Mouse (Mus musculus): ENCODE data around the gene Chil1.
A peak's percentile ranks its signal among the peaks of the same experiment; 100 is the strongest.

Gene Chil1

DNA sequence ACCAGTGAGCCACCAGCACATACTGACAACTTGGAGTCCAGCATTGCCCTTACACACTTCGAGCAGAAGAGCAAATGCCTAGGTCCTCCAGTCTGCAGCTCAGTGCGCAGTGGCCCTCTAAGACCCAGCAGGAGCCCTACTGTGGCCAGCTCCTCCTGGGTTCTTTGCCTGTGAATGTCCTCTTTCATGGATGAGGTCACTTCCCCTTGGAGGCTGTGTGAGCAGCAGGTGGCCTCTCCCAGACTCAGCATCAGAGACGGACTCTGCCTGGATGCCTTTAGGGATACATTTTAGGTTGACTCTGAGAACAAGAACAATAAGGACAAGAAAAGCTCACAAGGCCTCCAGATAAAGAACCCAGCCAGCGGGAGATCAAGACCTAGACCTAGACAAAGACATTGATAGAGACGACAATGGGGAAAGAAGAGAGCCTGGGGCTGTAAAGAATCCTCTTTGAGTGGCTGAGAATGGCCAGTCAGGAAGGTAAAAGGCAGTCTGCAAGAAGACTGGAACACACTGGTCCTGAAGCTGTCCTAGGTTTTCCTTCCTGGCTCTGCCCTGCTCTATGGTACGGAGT lies 28.3 kb downstream of the Chil1 start:
- no peak for DNase-seq

DNA sequence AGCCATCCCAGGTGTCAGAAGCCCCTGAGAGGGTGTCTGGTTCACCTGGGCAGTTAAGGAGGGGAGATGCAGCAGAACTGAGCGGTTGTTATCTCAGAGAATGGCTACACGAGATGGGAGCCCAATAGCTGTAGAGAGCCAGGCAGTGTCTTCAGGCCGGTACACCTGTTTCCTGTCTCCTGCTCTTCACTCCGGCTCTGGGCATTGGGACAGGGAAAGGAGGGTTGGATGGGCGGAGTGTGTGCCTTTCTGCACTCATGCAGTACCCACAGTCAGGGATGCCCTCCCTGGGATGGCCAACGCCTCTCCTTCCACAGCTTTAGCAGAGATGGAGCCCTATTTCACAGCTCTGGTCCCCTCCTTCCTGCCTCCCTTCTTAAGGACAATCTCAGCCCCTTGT lies 29.1 kb downstream of the Chil1 start:
- no peak for DNase-seq

DNA sequence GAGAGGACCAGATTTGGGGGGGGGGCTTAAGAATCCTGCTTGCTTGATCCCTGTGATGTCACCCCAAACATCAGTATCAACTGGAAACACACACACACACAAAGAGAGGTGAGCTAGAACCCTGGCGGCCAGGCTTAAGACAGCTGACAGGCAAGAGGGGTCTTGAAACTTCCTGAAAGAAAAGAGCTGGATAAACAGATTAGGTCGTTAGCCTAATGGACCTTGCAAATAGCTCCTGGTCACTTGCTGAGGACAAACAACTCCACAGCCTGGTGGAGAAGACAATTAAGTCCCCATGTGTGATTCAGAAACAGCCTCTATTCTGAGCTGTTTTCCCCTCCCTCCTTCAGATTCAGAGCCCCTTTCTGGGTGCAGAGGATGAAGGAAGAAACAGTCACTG lies 29.7 kb downstream of the Chil1 start:
- no peak for DNase-seq

DNA sequence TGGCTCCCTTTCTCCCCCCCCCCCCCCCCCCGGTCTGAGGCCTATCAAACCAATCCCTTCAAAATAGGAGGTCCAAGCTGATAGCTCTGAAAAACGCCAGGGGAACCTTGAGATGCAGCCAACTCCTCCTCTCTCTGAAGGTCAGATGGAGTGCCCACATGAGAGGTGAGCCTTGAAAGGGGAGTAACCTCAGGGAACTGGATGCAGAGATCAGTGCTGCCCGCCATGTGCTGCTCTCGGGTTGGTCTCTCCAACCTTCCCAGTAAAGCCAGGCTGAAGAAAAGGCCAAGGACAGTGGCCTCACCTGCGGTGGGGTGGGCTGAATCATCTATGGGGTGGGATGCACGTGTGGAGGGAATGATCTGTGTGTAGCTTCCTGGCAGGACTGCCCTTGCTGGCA lies 30.4 kb downstream of the Chil1 start:
- no peak for DNase-seq

DNA sequence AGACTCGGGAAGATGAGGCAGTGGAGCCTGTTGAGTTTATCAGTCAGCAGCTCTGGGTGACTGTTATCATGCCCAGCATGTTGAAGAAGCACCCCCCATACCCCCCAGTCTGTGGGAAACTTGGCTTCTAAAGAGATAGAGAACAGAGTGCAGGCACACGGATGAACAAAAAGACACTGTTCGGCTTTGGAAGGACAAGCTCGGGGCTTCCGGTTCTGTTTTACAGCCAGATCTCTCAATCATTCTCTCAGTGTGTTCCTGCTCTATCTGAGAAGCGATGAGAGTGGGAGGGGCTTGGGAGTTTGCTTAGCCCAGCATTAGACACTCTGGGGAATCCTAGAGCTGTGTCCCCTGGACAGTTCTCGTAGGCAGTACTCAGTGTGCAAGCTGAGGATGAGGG lies 31.4 kb downstream of the Chil1 start:
- no peak for DNase-seq

DNA sequence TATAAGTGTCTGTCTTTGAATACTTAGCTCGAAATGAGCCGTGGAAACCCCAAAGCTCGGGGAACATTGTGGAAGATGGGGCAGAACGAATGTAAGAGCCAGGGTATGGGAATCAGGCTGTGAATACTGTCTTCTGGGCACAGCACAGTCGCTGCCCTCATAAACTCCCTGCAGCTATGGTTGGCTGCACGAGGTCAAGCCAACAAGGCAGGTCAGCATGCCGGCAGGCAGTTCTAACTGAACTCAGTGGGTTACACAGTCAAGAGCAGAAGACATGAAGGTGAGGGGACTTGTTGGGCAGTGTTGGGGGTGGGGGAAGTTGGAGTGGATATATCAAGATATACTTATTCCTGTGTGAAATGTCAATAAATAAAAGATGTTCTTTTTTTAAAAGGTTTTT lies 33.1 kb downstream of the Chil1 start:
- peak; percentile 38 to 71 for DNase-seq

DNA sequence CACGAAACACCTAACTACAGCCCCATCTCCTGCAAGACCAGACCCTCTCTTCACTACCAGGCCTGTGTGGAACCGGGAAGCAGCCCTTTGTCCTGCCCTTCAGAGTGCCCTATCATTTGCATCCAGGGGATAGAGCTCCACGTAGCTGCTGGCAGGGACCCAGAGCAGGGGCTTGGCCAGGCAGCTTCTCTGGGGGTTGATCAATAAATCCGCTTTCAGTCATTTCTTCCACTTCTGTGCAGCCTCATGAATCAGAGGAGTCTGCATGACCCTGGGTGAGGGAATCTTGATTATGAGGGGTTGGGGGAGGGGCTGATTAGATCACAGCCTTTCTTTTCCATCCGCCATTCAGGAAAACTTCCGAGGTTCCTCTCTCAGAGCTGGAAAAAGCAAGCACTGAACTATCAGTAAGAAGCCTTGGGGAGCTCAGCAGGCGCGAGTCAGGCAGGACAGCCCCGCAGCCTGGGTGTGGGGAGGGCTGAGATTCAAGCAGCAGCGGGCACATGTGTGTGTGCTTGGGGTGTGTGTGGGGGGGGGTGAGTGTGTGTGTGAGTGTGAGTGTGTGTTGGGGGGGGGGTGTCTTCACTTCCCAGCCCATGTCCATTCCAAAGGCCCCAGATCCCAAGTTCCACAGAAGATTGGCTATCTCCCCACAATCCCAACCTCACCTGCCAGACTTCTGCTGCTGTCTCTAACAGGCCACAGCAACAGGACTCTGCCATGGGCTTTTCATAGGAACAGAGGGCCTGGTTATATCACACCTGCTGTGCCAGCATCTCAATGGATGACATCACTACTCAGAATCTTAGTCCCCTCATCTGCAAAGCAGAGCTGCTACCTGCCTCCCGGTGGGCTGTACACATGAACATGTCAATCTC lies 34.0 kb downstream of the Chil1 start:
- DNase-seq: no peak

DNA sequence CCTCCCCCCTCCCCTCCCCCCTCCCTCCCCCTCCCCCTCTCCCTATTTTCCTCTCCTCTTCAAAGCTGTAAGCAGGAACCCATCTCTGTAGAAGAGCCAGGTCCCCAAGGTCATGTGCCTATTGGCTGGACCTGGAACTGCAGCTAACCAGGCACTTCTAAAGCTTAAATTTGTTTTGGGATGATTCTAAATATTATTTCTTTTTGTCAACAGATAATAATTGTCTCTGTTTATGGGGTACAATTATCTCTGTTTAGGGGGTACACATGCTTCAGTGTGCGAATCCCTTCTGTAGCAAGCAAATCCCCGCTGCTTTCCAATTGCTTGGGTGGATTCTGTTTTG lies 34.6 kb downstream of the Chil1 start:
- DNase-seq: no peak

DNA sequence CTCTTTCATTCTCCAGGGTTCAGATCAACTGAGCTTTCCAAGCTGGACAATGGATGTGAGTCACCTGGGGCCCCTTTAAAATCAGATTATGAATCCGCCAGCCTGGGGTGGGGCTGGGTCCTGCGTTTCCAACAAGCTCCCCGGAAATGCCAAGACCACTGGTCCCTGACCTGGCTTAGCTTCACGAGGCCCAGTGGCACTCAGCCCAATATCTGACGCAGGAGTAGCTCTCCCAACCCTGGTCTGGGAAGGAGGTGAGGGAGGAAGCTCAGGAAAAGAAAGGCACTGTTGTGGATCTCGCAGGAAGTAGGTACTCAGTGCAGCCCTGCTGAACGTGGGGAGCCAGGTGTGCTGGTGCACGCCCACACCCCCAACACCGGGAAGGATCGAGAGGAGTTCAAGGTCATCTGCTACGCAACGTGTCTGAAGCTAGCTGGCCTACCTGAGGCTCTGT lies 35.1 kb downstream of the Chil1 start:
- DNase-seq: peak; percentile 57 to 81

DNA sequence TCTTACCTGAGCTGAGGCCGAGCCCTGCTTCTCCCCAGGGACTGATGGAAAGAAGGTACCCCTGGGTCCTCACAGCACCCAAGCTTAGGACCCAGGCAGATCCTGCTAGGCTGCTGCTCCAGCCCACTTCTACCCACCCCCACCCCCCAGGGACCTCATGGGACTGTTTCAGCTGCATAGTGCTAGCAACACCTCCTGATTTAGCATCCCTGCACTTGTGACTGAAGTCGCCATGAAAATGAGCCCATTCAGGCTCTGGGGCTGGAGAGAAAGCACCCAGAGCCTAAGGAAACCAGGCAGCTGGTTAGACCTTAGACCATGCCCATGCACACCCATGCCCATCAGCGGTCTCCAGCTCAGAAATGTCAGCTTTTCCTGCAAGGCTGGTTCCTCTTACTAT lies 36.0 kb downstream of the Chil1 start:
- no peak for DNase-seq

DNA sequence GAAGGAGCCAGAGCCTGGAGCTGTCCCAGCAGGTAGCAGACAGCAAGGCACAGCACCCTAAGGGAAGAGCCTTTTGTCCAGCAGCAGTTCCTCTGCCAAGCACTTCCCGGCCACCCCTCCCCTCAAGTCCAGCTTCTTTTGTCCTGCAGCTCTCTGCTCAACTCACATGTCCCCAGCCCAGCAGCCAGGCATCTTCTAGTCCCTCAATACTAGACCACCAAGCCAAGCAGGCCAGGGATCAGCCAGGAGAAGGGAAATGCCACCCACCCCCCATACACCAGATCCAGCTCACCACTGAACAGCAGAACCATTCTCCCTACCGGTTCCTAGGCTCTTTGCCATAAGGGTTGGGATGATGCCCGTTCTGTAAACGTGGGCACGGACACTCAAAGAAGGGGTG lies 37.6 kb downstream of the Chil1 start:
- no peak for DNase-seq

DNA sequence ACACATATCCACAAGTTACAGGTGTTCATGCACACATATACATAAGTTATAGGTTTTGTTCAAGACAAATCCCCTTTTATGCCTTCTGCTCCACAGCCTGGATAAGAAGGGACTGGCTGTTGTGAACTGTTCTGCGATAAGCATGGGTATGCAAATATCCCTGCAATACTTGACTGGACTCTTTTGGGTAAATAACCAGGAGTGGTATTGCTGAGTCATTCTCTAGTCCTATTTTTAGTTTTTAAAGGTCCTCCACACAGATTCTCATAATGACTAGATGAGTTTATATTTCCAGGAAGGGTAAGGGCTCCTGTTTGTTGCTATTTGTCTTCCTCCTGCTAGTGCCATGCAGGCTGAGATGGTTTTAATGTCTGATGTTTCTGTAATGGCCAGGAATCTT lies 39.2 kb downstream of the Chil1 start:
- no peak for DNase-seq

DNA sequence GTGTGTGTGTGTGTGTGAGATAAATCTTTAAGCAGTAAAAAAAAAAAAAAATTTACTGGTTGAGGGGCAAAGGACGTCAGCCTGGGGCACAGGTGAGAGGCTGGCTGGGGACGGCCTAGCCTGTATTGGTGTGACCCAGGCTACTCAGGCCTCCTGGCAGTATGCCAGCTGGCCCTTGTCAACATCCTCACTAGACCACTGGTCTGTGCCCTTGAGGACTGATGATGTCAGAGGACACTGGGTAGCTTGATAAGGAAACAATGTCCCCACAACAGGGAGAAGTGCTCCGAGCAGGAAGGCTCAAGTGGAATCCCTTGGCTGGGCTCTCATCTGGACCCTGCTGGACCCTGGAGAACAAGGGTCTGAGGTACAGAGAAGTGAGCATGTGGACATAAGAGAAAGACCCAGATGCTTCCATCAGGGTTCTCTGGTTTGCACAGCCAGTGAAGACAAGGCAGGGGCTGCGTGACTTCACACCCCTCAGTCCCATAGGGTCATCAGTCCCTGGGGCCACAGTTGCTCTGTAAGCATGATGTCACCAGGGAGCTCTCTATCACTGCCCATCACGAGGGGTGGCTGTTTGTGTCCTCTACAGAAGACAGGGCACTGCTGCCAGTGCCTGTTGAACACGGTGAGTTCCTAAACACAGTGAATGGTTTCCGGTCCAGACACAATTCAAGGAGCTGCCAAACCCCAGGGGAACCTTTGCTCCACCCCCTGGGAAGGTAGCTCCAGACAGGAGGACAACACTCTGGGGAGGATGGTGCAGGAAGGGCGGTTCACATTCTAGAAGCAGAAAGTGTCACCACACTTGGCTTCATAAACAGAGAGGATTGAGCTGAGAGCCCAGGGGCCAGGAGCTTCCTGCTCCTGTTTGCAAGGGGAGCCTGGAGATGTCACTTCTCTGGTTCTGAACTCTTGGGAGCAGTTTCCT lies 40.4 kb downstream of the Chil1 start:
- DNase-seq: peak; percentile 70 to 90

DNA sequence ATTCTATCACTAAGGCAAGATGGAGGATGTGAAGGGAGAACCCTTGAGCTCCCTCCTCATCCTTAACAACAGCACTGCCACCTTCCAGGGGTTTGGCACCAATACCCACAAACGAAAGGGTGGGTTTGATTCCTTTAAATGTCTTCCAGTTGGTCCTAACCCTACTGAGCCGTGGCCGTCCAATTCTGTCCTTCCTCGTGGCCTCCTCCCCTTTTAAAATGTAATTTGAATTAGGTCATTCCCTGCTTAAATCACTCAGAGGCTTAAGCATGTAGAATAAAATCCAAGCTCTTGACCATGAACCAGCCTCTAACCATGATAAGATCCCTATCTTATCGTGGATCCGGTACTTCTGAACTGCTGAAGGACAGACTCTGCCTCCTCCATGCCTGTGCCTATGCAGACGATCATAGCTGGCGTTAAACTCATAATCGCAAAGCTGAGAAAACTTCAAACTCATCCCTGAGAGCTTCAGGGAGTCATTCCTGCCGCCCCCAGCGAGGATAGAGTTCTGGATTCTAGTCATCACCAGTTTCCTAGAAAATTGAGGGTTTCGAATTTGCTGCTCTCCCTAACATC lies 42.8 kb downstream of the Chil1 start:
- DNase-seq: no peak

DNA sequence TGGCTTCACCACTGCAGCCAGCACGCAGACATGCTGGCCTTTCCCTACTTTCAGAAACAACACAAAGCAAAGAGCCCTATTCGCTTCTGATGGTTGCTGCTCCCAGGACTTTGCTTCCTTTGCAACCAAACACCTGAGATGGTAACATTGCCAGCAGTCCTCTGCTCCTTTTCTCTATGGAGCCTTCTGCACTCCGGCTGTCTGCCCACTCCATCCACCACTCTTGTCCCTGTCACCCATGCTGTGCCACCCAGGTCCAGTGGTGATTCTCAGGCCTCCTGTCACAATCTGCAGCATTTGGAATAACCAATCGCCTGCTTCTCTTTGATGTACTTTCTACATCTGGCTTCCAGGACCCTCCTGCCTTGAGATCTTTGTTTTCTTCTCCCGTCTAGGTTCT lies 43.4 kb downstream of the Chil1 start:
- no peak for DNase-seq

DNA sequence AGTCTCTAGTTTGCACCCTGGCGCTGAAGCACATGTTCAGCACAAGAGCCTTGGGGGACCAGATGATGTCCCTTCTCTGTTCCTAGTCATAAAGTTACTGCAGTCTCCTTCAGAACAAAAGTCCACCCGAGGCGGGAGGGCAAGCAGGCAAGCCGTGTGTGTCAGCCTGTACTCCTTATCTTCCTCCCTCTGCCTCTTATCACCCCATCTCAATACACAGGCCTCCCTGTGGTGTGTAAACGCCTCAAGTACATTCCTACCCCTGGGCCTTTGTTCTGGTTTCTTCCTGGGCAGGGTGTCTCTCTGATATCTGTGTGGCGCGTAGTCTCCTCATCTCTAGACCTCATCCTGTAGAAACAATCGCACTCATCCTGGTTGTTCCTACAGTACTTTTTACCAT lies 44.8 kb downstream of the Chil1 start:
- no peak for DNase-seq

DNA sequence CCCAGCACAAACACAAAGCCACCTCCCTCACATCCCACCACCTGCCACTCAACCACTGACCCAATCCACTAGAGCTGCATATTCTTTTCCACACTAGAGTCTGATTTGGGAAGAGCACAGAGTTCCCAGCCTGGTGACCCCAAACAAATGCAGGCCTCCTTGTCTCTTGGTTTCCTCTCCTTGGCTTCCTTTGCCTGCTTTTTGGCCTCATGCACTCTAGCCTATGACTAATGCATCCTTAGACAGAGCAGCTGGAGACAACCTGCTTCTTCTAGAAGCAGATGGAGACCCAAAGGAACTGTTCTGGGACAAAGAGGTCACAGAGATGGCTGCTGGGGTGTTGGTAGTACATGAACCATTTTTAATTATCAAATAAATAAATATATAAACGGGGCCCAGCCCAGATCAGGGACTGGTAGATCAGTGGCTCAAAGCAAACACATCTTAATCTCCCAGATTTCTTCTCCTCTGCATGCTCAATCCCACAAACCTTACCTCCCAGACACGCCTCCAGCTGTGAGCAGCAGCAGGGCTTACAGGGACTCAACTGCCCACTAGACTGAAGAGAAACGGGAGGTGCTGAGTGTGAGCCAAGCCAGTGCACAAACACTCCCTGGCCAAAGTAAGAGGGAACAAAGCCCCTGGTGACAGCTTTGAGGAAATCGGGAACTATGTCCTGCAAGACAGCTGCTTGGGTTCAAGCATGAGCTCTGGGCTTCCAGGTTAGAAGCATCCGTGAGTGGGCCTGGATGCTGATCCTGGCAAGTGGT lies 48.0 kb downstream of the Chil1 start:
- no peak for DNase-seq

DNA sequence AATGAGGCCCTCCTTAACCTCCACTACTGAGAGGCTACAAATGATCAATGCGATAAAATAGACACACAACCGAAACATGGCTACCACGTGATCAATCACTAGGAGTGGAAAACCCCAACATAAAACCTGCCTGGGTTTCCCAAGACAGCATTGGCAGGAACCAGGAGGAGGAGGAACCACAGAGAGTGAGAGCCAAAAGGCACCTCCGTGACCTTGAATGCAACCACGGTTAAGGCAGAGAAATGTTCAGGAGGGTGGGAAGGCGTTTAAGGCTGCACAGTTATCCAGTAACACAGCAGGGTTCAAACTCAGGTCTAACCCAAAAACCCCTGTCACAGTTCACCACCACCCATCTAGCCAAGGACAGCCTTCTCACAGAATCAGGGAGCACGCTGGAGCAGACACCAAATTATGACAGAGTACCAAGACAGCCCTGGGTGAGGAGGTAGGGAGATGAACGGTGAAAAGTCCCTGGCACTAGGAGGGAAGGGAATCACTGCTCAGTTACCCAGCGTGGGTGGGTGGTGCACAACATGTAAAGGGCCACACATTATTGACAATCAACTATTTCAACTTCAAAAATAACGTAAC lies 48.8 kb downstream of the Chil1 start:
- DNase-seq: no peak

DNA sequence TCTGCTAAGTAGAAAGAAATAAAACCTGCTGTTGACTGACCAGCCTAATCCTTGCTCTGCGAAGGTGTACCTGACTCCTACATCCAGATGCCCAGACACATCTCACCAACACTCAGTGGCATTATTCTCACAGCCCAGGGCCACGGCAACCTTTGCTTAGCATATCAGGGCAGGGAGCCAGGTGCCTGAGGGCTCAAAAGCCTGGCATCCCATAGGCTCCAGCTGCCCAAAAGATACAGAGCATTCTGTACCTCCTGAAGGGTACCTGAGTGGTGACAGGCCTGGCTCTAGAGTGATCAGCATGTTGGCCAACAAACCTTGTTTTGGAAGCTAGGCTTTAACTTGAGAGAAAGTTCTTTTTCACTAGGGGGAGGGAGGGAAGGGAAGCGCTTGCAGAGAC lies 49.3 kb downstream of the Chil1 start:
- no peak for DNase-seq

DNA sequence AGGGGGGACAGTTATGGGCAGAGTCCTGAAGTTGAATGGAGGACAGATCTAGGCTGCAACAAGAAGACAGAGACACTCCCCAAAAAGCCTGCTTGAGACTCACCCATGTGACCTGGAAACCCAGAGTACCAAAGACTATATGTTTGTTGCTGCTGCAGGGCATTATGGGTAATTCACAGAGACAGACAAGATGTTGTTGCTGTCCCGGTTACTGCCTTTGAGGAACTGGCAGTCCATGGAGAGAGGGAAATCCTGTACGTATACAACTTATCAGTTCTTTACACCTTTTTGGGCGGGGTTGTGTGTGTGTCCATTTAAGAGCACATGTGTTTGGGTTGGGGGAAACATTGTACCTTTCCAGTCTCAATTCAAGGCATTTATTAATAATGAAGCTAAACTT lies 49.7 kb downstream of the Chil1 start:
- DNase-seq: no peak

DNA sequence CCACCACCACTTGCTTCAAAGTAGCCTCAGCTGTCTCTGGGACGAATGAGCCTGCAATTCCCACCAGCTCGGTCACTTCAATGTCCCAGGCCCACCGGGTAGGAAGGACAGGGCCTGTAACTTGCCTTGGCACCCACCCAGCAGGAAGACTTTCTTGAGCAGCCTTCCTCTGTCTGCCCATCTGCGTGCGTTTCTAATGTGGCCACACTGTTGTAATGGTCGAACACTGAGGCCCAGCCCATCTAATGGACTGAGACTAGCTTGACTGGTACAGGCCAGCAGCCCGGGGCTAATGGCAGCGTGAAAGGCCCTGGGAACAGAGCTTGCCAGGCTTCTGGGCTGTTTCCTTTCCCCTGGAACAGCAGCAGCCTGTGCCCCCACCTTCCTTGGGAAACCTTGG lies 50.4 kb downstream of the Chil1 start:
- peak in 1 of 2 experiments; percentile 45 for DNase-seq
